Mouse (Mus musculus) midbrain, embryonic 15.5 days (tissue): Measurements from ENCODE around the gene Hist1h1b. TPM values are rescaled to one million over a fixed set of nuclear protein-coding genes. Genes with fewer than 3 reads are reported as not detected.
"Not testable (repeated sequence)": the region's sequence is repeated elsewhere in the genome, so short reads cannot be mapped to it uniquely, and the experiment has no call there.

Experiments used
- ATAC-seq: fragments of 200-750 bp; cut with Nextera tagmentation; replicated peaks from 2 replicates; pipeline ENCODE4 v1.8.0; 2017; ENCODE audit warnings: moderate TSS enrichment
- H3K27ac ChIP-seq: fragments of 300-500 bp; sonication (generic); 2 replicates; pipeline ENCODE4 v1.5.1; 2015; ENCODE audit warnings: mild to moderate bottlenecking, inconsistent platforms
- H3K27me3 ChIP-seq: fragments of 300-500 bp; sonication (generic); replicated peaks from 2 replicates; pipeline ENCODE4 v1.6.1; 2015; ENCODE audit warnings: inconsistent platforms
- H3K36me3 ChIP-seq: fragments of 300-500 bp; sonication (generic); replicated peaks from 2 replicates; pipeline ENCODE4 v1.6.1; 2015; ENCODE audit warnings: inconsistent platforms
- H3K4me1 ChIP-seq: fragments of 300-500 bp; sonication (generic); 2 replicates; pipeline ENCODE4 v1.6.1; 2015; ENCODE audit warnings: inconsistent platforms
- H3K4me2 ChIP-seq: fragments of 300-500 bp; sonication (generic); 2 replicates; pipeline ENCODE4 v1.6.1; 2015; ENCODE audit warnings: inconsistent platforms, mild to moderate bottlenecking, moderate library complexity
- H3K4me3 ChIP-seq: fragments of 300-500 bp; sonication (generic); 2 replicates; pipeline ENCODE4 v1.5.1; 2015; ENCODE audit warnings: mild to moderate bottlenecking, inconsistent platforms
- H3K9ac ChIP-seq: fragments of 300-500 bp; sonication (generic); 2 replicates; pipeline ENCODE4 v1.6.1; 2015; ENCODE audit warnings: mild to moderate bottlenecking, inconsistent platforms
- H3K9me3 ChIP-seq: fragments of 300-500 bp; sonication (generic); 2 replicates; pipeline ENCODE4 v1.6.1; 2016; ENCODE audit warnings: inconsistent platforms
- WGBS: fragments of 180-500 bp; shearing (Covaris S2); methylation state at CpG from one replicate; pipeline ENCODE4 v1.1.7; 2015; ENCODE audit warnings: mixed read lengths; 5-methylcytosine and 5-hydroxymethylcytosine counted together
- polyA plus RNA-seq: library from polyadenylated mRNA; unstranded; fragments of >200 nt; fragmentation: Nextera tagmentation; extraction: Ambion mirVana; gene quantifications from 2 replicates; pipeline ENCODE4 v1.2.1, GENCODE M21; 2015

Gene Hist1h1b
- polyA plus RNA-seq, 1 experiment from 2014 or later = 3.4 TPM

- Histone ChIP-seq H3K9me3 (no peaks in the 10 kb centered on the region), H3K27me3 (0 out of 2 replicates have a peak, but pooled peaks cover 2% of the 10 kb centered on the region)
- ATAC-seq = no peak
These were observed 9.5 kb upstream of the Hist1h1b start for GRCm38 (mm10) chr13:21789925-21790324.

GRCm38 (mm10) chr13:21787760-21788593 lies 7.6 kb upstream of the Hist1h1b start:
- WGBS = 11% methylated on average over 14 of the region's 21 CpGs
- H3K27me3 ChIP-seq = 0 out of 2 replicates have a peak, but pooled peaks cover 2% of the 10 kb centered on the region
- H3K27ac ChIP-seq = peak overlapping the region; percentile 38; the same call in 1 of the 2 replicates
- no peaks in the 10 kb centered on the region for H3K9me3 ChIP-seq
- H3K36me3 ChIP-seq = no peaks in the 10 kb centered on the region
- peak overlapping the region; percentile 41 for H3K4me3 ChIP-seq
- H3K4me2 ChIP-seq = peak overlapping the region; percentile 69
- no peak; the same call in 1 of the 2 replicates for ATAC-seq
- H3K9ac ChIP-seq = 0 out of 2 replicates have a peak overlapping the region, but pooled peaks have one; percentile 2
- peaks cover 21% of the 10 kb centered on the region for H3K4me1 ChIP-seq

More at GRCm38 (mm10) chr13:21789925-21790324, 9.5 kb upstream of the Hist1h1b start:
- Histone ChIP-seq H3K9ac (no peak overlapping the region), H3K4me2 (no peak overlapping the region), H3K27ac (no peak overlapping the region), H3K36me3 (no peaks in the 10 kb centered on the region), H3K4me1 (peaks cover 15% of the 10 kb centered on the region), H3K4me3 (no peak overlapping the region)
- 57% methylated on average over 6 of the region's 6 CpGs for WGBS

- Histone ChIP-seq H3K4me1 (peaks cover 29% of the 10 kb centered on the region), H3K4me2 (peak within 1 kb of the TSS; percentile 69), H3K4me3 (peak within 1 kb of the TSS; percentile 41), H3K27ac (peak within 1 kb of the TSS; percentile 79), H3K9ac (peak within 1 kb of the TSS; percentile 22; the same call in 1 of the 2 replicates)
- H3K27me3 ChIP-seq, H3K36me3 ChIP-seq, H3K9me3 ChIP-seq: not testable (repeated sequence)
- WGBS = under 1% methylated on average over 41 of the region's 63 CpGs
- ATAC-seq = peak; percentile 95
These were observed 6.6 kb upstream of the Hist1h1b start, which contains the start of the genes Hist1h2an and Hist1h2bp for GRCm38 (mm10) chr13:21786899-21787629. Hist1h2an (minus strand) TSS chr13:21787218. Hist1h2bp (plus strand) TSS chr13:21787461.

- Histone ChIP-seq H3K9me3 (no peaks in the 10 kb centered on the region), H3K4me1 (peaks cover 29% of the 10 kb centered on the region), H3K4me3 (peak overlapping the region; percentile 41), H3K9ac (peak overlapping the region; percentile 22; the same call in 1 of the 2 replicates), H3K4me2 (peak overlapping the region; percentile 69), H3K36me3 (no peaks in the 10 kb centered on the region), H3K27ac (peak overlapping the region; percentile 75), H3K27me3 (no peaks in the 10 kb centered on the region)
- ATAC-seq = no peak
- 2% methylated on average over 8 of the region's 8 CpGs for WGBS
These were observed 5.9 kb upstream of the Hist1h1b start for GRCm38 (mm10) chr13:21786189-21786898.

GRCm38 (mm10) chr13:21784311-21784710 lies 3.9 kb upstream of the Hist1h1b start:
- no peak overlapping the region for H3K9ac ChIP-seq
- no peaks in the 10 kb centered on the region for H3K9me3 ChIP-seq
- 22% methylated on average over 6 of the region's 6 CpGs for WGBS
- H3K27ac ChIP-seq = no peak overlapping the region
- peaks cover 44% of the 10 kb centered on the region for H3K4me1 ChIP-seq
- H3K36me3 ChIP-seq = no peaks in the 10 kb centered on the region
- 0 out of 2 replicates have a peak overlapping the region, but pooled peaks have one; percentile 81 for H3K4me2 ChIP-seq
- no peak overlapping the region for H3K4me3 ChIP-seq
- no peak for ATAC-seq
- H3K27me3 ChIP-seq = no peaks in the 10 kb centered on the region

- 2% methylated on average over 9 of the region's 9 CpGs for WGBS
- no peak overlapping the region for H3K9ac ChIP-seq
- ATAC-seq = no peak
- peak overlapping the region; percentile 41 for H3K4me3 ChIP-seq
- H3K4me2 ChIP-seq = peak overlapping the region; percentile 81
- H3K4me1 ChIP-seq = peaks cover 46% of the 10 kb centered on the region
- no peaks in the 10 kb centered on the region for H3K9me3 ChIP-seq
- no peaks in the 10 kb centered on the region for H3K27me3 ChIP-seq
- H3K27ac ChIP-seq = 0 out of 2 replicates have a peak overlapping the region, but pooled peaks have one; percentile 67
- no peaks in the 10 kb centered on the region for H3K36me3 ChIP-seq
These were observed 3.3 kb upstream of the Hist1h1b start for GRCm38 (mm10) chr13:21783734-21784161.

GRCm38 (mm10) chr13:21783255-21783617 lies 2.8 kb upstream of the Hist1h1b start, which contains the start of gene Hist1h3i:
Hist1h3i (minus strand) TSS chr13:21783370.
- Histone ChIP-seq H3K27me3 (no peaks in the 10 kb centered on the region), H3K4me2 (peak within 1 kb of the TSS; percentile 81), H3K9me3 (no peaks in the 10 kb centered on the region), H3K4me3 (peak within 1 kb of the TSS; percentile 41), H3K36me3 (no peaks in the 10 kb centered on the region), H3K9ac (peak within 1 kb of the TSS; percentile 38; the same call in 1 of the 2 replicates), H3K27ac (peak within 1 kb of the TSS; percentile 78), H3K4me1 (peaks cover 49% of the 10 kb centered on the region)
- ATAC-seq = peak; percentile 80
- WGBS = under 1% methylated on average over 19 of the region's 20 CpGs

- Histone ChIP-seq H3K9ac (peak overlapping the region; percentile 38; the same call in 1 of the 2 replicates), H3K4me1 (peaks cover 45% of the 10 kb centered on the region), H3K4me3 (peak overlapping the region; percentile 41), H3K27ac (peak overlapping the region; percentile 78), H3K4me2 (peak overlapping the region; percentile 81)
- H3K27me3 ChIP-seq, H3K9me3 ChIP-seq, ATAC-seq, H3K36me3 ChIP-seq: not testable (repeated sequence)
- 1% methylated on average over 21 of the region's 35 CpGs for WGBS
These were observed 2.2 kb upstream of the Hist1h1b start for GRCm38 (mm10) chr13:21782361-21783254.

GRCm38 (mm10) chr13:21781639-21782038 lies 1.2 kb upstream of the Hist1h1b start:
- no peak overlapping the region for H3K27ac ChIP-seq
- no peak for ATAC-seq
- H3K27me3 ChIP-seq = no peaks in the 10 kb centered on the region
- peaks cover 45% of the 10 kb centered on the region for H3K4me1 ChIP-seq
- H3K4me3 ChIP-seq = no peak overlapping the region
- H3K9me3 ChIP-seq = no peaks in the 10 kb centered on the region
- no peaks in the 10 kb centered on the region for H3K36me3 ChIP-seq
- 86% methylated on average over 1 of the region's 1 CpGs for WGBS
- H3K9ac ChIP-seq = no peak overlapping the region
- no peak overlapping the region for H3K4me2 ChIP-seq

- Histone ChIP-seq H3K9ac (no peak overlapping the region), H3K36me3 (no peaks in the 10 kb centered on the region), H3K9me3 (no peaks in the 10 kb centered on the region), H3K27ac (no peak overlapping the region), H3K4me1 (peaks cover 41% of the 10 kb centered on the region), H3K4me2 (peak overlapping the region; percentile 94; the same call in 1 of the 2 replicates), H3K4me3 (no peak overlapping the region; the same call in 1 of the 2 replicates), H3K27me3 (no peaks in the 10 kb centered on the region)
- ATAC-seq = no peak
- WGBS = 50% methylated on average over 6 of the region's 6 CpGs
These were observed 663 bp upstream of the Hist1h1b start for GRCm38 (mm10) chr13:21781021-21781555.
